Mouse (Mus musculus) intestine, postnatal 0 days (tissue): ENCODE measurements at regions not wholly inside any gene's neighbourhood (a gene's known extent, or its start where the extent isn't known, plus 50 kb on each side); places are given as distances from the start of the nearest gene placed in this dataset.
"Not testable (repeated sequence)": the region's sequence is repeated elsewhere in the genome, so short reads cannot be mapped to it uniquely, and the experiment has no call there.

Experiments
- ATAC-seq: fragments of 200-750 bp; cut with Nextera tagmentation; 2 replicates; pipeline ENCODE4 v1.8.0; 2017; ENCODE audit warnings: mild to moderate bottlenecking, moderate TSS enrichment, moderate library complexity
- H3K27ac ChIP-seq: fragments of 300-500 bp; sonication (generic); 2 replicates; pipeline ENCODE4 v1.5.1; 2014; ENCODE audit warnings: mild to moderate bottlenecking, low read depth, low read length, moderate library complexity
- H3K27me3 ChIP-seq: fragments of 300-500 bp; sonication (generic); replicated peaks from 2 replicates; pipeline ENCODE4 v1.6.1; 2014; ENCODE audit warnings: low read length, mixed read lengths; ENCODE audit not compliant: control insufficient read depth, insufficient read depth
- H3K36me3 ChIP-seq: fragments of 300-500 bp; sonication (generic); 2 replicates; pipeline ENCODE4 v1.6.1; 2014; ENCODE audit warnings: mild to moderate bottlenecking, moderate library complexity; ENCODE audit not compliant: control insufficient read depth, insufficient read depth
- H3K4me1 ChIP-seq: fragments of 300-500 bp; sonication (generic); replicated peaks from 2 replicates; pipeline ENCODE4 v1.6.1; 2014; ENCODE audit warnings: antibody characterized with exemption, low read length, mixed read lengths; ENCODE audit not compliant: control insufficient read depth, insufficient read depth
- H3K4me2 ChIP-seq: fragments of 300-500 bp; sonication (generic); replicated peaks from 2 replicates; pipeline ENCODE4 v1.6.1; 2014; ENCODE audit warnings: low read depth, mild to moderate bottlenecking, moderate library complexity
- H3K4me3 ChIP-seq: fragments of 300-500 bp; sonication (generic); 2 replicates; pipeline ENCODE4 v1.5.1; 2014; ENCODE audit warnings: low read depth, low read length
- H3K9ac ChIP-seq: fragments of 300-500 bp; sonication (generic); 2 replicates; pipeline ENCODE4 v1.6.1; 2014; ENCODE audit warnings: mild to moderate bottlenecking, low read depth, low read length
- H3K9me3 ChIP-seq: fragments of 300-500 bp; sonication (generic); 2 replicates; pipeline ENCODE4 v1.6.1; 2016; ENCODE audit warnings: mixed run types; ENCODE audit not compliant: control insufficient read depth
- CTCF ChIP-seq: sonication (generic); IDR thresholded peaks from 2 replicates; pipeline ENCODE4 v1.5.1; 2016; ENCODE audit warnings: low read depth, mild to moderate bottlenecking, control low read depth, antibody characterized with exemption, moderate library complexity
- WGBS: fragments of 180-500 bp; shearing (Covaris S2); extraction: QIAGEN DNeasy Blood & Tissue Kit; methylation state at CpG from one replicate; pipeline ENCODE4 v1.1.7; 2014; 5-methylcytosine and 5-hydroxymethylcytosine counted together

- WGBS: 65% methylated on average over 1 of the region's 1 CpGs
- H3K4me2 ChIP-seq: no peak overlapping the region
- H3K4me1 ChIP-seq: no peaks in the 10 kb centered on the region
- no peak overlapping the region for H3K9ac ChIP-seq
- H3K4me3 ChIP-seq: no peak overlapping the region
- ATAC-seq: no peak
- no peaks in the 10 kb centered on the region for H3K36me3 ChIP-seq
- no peaks in the 10 kb centered on the region for H3K27me3 ChIP-seq
- no peak overlapping the region for H3K27ac ChIP-seq
- no peak for TF ChIP-seq CTCF
- no peaks in the 10 kb centered on the region for H3K9me3 ChIP-seq
Observed at GRCm38 (mm10) chr16:58013557-58013956, 259.0 kb upstream of the Col8a1 start.

GRCm38 (mm10) chr16:58027525-58027924 is 273.0 kb upstream of the Col8a1 start:
- Histone ChIP-seq H3K4me1 (no peaks in the 10 kb centered on the region), H3K9ac (no peak overlapping the region), H3K4me3 (no peak overlapping the region), H3K4me2 (no peak overlapping the region), H3K36me3 (no peaks in the 10 kb centered on the region), H3K9me3 (no peaks in the 10 kb centered on the region), H3K27me3 (no peaks in the 10 kb centered on the region), H3K27ac (no peak overlapping the region)
- TF ChIP-seq CTCF: no peak
- no peak for ATAC-seq
- 65% methylated on average over 2 of the region's 2 CpGs for WGBS

- H3K27me3 ChIP-seq, H3K4me2 ChIP-seq, H3K4me3 ChIP-seq, H3K9ac ChIP-seq, H3K9me3 ChIP-seq, H3K4me1 ChIP-seq, ATAC-seq, H3K36me3 ChIP-seq, H3K27ac ChIP-seq: not testable (repeated sequence)
- 84% methylated on average over 1 of the region's 1 CpGs for WGBS
Observed at GRCm38 (mm10) chr16:58028541-58028940, 274.0 kb upstream of the Col8a1 start.

GRCm38 (mm10) chr16:58029674-58030073 is 275.1 kb upstream of the Col8a1 start:
- Histone ChIP-seq H3K36me3 (no peaks in the 10 kb centered on the region), H3K4me2 (no peak overlapping the region), H3K27me3 (no peaks in the 10 kb centered on the region), H3K9ac (no peak overlapping the region), H3K9me3 (no peaks in the 10 kb centered on the region), H3K27ac (no peak overlapping the region), H3K4me1 (no peaks in the 10 kb centered on the region), H3K4me3 (no peak overlapping the region)
- ATAC-seq: no peak
- WGBS: 88% methylated on average over 5 of the region's 5 CpGs
- TF ChIP-seq CTCF: no peak

- ATAC-seq: no peak
- no peaks in the 10 kb centered on the region for H3K9me3 ChIP-seq
- no peak overlapping the region for H3K27ac ChIP-seq
- no peak for TF ChIP-seq CTCF
- no peaks in the 10 kb centered on the region for H3K27me3 ChIP-seq
- no peak overlapping the region for H3K4me3 ChIP-seq
- no peaks in the 10 kb centered on the region for H3K36me3 ChIP-seq
- 57% methylated on average over 3 of the region's 3 CpGs for WGBS
- H3K4me2 ChIP-seq: no peak overlapping the region
- no peak overlapping the region for H3K9ac ChIP-seq
- no peaks in the 10 kb centered on the region for H3K4me1 ChIP-seq
Observed at GRCm38 (mm10) chr16:58068654-58069271, 314.2 kb upstream of the Col8a1 start.

- no peak for ATAC-seq
- no peak overlapping the region for H3K9ac ChIP-seq
- 77% methylated on average over 3 of the region's 3 CpGs for WGBS
Observed at GRCm38 (mm10) chr16:58072441-58072840, 317.9 kb upstream of the Col8a1 start.

GRCm38 (mm10) chr16:58100351-58100750 is 307.9 kb upstream of the Dcbld2 start:
- Histone ChIP-seq H3K36me3 (no peaks in the 10 kb centered on the region), H3K9ac (no peak overlapping the region), H3K4me1 (no peaks in the 10 kb centered on the region), H3K4me2 (no peak overlapping the region), H3K9me3 (no peaks in the 10 kb centered on the region), H3K27ac (no peak overlapping the region), H3K4me3 (no peak overlapping the region), H3K27me3 (no peaks in the 10 kb centered on the region)
- no peak for ATAC-seq
- no peak for TF ChIP-seq CTCF
- WGBS: 77% methylated on average over 4 of the region's 4 CpGs

More at GRCm38 (mm10) chr16:58072441-58072840, 317.9 kb upstream of the Col8a1 start:
- Histone ChIP-seq H3K4me1 (no peaks in the 10 kb centered on the region), H3K27me3 (no peaks in the 10 kb centered on the region), H3K4me3 (no peak overlapping the region), H3K9me3 (no peaks in the 10 kb centered on the region), H3K27ac (no peak overlapping the region), H3K36me3 (no peaks in the 10 kb centered on the region), H3K4me2 (no peak overlapping the region)
- no peak for TF ChIP-seq CTCF
